Mouse (Mus musculus) adrenal gland, postnatal 14 days (tissue): ENCODE measurements around the gene Ssbp1. TPM values are rescaled to one million over a fixed set of nuclear protein-coding genes. Genes with fewer than 3 reads are reported as not detected.
A peak's percentile ranks its signal among the peaks of the same experiment; 100 is the strongest.

Source experiments
- DNase-seq: peaks from one replicate; pipeline ENCODE4 v3.0.0; 2021; ENCODE audit warnings: mixed read lengths
- long read RNA-seq, 2 experiments: library from polyadenylated mRNA; stranded (forward); transcript quantifications; one replicate each; pipeline ENCODE4 v2.0.0; 2021
- total RNA-seq: library from RNA; stranded (reverse); gene quantifications from 2 replicates; pipeline ENCODE4 v1.2.3, GENCODE M21; 2021

Ssbp1 gene
- total RNA-seq: 59.2 and 74.6 TPM in 2 replicates
- long read RNA-seq, experiment 1, full-length matches to known transcripts: 115 of 375 reads
- long read RNA-seq, experiment 1, partial matches to known transcripts: 242 of 375 reads
- long read RNA-seq, experiment 1, other reads (novel, unspliced or antisense): 18 of 375 reads
- long read RNA-seq, experiment 2, full-length matches to known transcripts: 109 of 442 reads
- long read RNA-seq, experiment 2, partial matches to known transcripts: 319 of 442 reads
- long read RNA-seq, experiment 2, other reads (novel, unspliced or antisense): 14 of 442 reads

DNA sequence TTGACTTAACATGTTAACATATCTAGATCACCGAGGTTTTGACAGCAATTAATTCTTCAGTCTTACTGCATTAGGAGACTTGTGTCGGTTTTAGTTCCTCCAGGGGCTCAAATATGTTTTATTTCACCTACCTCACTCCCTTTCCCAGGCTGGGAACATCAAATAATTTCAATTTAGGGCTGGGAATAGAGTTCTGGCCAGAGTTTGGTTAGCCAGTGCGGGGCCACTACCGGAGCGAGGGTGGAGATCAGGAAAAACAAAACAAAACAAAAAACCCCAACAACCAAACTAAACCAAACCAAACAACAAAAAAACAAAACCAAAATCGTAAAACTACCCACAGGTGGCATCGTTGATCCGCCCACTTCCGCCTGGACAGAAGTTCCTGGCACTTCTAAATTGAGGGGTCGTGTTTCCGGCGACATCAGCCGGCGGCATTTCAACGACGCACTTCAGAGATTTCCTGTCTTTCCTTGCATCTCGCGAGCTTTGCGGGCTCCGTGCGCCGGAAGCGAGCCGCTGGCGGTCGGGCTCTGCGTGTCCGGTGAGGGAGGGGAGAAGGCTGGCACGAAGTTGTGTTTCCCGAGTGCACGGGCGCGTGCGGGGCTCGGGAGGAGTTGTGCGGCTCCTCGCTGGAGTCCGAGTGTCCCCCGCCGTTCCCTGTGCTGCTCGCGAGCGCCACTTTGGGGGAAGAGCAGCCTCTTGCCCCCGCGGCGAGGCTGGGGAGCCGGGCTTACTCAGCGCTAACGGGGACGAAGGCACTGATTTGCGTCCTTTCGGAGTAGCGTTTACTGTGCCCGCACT lies at the start of gene Ssbp1:
Gene Ssbp1 (plus strand): TSS at position 437 of the 804 bp plus-strand sequence.
- DNase-seq: peak; percentile 95

DNA sequence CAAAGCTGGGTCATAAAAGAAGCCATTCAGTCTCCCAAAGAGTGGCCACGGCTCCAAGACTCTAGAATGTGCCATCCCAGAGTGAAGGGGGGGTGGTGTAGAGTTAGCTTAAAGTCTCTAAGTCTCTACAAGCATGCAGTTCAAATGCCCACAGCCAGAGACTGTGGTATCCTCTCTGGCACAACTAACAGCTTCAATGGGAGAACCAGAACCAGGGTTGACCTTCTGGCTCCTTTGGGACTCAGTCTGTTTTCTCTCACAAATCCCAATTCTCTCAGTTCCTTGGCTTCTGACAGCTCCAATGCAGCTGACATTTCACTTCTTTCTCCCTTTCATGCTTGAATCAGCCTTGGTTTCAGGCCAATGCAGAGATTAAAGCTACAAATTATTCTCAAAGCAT lies 48.1 kb upstream of the Ssbp1 start:
- no peak for DNase-seq

DNA sequence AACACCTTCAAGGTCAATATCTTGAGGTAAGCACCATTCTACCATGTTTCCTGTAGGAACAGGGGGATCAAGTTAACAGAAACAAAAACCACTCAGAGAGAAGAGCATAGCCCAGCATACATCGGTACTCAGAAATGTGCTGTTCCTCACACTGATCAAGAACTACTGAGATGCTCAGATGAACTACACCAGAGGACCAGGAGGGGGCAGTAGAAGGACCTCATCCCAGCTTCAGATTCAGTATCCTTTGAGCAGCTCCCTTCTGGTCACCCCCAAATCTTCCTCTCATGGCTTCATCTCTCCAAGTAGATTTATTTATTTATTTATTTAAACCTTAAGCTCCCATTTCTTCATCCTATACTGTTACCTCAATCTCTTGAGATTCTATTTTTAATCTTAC lies 47.4 kb upstream of the Ssbp1 start:
- DNase-seq: peak; percentile 59

DNA sequence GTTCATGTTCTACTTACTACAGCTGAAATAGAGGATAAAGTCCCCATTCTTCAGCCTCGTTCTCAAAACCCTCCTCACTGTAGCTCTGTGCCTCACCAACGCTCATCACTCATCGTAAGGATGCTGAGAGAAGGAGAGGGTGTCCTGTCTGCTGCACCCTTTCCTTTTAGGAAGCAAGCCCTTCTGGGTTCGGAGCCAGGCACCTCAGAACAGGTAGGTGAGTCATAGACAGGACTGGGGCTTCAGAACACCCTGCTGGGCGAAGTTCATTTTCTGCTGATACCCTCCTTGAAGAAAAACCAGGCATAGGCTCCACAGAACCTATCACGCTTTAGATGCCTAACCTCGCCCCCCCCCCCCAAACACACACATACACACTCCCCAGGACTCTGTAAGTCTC lies 43.7 kb upstream of the Ssbp1 start:
- DNase-seq: no peak

DNA sequence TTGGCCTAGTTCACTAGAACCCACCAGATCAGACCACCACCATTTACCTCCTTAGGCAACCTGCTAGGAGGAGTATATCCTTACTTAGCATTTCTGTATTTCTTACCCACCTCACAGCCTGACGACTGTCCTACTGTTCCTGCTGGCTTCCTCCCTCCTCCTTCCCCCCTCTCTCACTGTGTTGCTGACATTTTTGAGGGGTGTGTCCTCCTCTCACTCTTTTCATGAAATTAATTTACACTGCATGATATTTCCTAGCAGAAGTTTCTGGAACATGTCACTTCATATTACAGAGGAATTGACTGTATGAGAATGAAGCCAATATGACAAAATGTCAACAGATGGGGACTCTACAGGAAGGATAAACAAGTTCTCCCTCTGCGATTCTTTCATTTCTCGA lies 42.5 kb upstream of the Ssbp1 start:
- no peak for DNase-seq

DNA sequence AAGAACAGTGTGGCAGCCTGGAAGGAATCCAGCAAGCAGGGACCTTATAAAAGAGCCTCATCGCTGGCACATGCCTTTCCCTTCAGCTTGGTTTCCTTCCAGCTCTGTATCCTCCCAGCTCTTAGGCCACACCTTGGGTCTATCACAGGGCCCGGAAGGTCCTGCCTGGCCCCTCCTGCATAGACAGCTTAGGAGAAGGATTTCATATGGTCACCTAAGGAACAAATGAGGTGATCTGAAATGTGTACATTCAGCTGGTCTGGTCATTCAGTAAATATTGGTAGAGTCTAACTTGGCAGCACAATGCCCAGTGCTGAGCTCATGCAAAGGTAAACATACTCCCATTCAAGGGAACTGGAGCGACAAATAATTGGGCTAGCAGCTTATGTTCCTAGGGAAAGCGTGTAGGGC lies 41.6 kb upstream of the Ssbp1 start:
- DNase-seq: no peak

DNA sequence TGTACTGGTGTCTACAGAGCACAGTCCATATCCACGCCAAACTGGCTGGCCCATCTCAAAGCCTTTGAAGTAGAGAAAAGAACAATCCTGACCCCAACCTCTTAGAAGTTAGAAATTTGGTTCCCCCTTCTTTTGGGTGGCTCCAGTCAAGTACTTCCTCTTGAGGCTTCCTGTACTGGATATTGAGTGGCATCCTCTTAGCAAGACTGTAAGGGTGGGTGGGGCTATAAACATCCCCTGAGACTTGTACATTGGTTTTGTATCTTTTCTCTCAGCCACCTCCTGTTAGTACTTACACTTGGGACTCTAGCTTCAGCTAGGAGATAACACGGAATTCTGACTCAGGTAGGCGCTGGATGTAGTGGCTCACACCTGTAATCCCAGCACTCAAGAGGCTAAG lies 40.9 kb upstream of the Ssbp1 start:
- no peak for DNase-seq

DNA sequence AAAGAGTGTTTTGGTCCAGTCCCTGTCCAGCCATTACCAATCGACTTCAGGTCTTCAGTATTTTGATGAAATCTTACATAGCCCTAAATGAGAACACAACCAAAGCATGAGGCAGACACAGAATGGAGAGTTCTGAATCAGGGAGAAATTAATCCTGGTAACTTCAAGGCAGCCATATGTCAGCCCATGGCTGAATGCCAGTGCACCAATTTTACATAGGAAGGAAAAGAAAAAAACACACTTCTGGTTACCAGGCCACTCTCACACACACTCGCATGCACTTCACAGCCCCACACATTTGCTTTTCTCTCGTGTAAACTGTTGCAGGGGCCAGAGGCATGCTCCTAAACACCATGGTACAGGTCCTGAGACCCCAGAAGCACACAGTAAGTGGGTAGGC lies 40.3 kb upstream of the Ssbp1 start:
- DNase-seq: no peak

DNA sequence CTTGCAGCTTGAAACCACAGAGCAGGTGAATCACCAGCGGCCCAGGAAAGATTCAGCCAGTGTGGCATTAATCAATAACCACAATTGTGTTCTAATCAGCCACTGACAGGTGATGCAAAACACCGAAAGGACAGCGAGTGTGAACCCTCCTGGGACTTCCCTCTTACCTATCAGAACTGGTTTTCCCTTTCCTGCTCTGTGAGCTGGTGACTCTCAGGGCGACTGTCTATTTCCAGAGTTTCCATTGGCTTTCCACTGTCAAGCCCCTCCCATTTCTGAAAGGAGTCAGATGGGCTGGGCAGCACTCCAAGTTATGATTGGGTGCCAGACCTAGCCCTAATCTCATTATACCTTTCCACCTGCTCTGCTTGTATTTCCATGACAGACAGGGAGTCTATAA lies 39.8 kb upstream of the Ssbp1 start:
- DNase-seq: peak; percentile 51

DNA sequence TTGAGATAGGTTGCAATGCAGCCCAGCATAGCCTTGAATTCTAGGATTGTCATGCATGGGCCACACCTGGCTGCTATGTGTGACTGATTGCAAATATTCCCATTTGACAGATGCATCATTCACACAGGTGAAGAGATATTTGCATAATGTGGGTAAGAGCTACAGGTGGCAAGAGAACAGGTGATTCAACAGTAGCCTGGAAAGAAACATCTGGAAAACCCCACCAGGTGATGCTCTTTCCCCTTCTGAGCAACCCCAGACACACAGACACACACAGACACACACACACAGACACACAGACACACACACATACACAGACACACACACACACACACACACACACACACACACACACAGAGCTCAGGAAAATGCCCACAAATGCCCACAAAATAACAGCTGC lies 39.3 kb upstream of the Ssbp1 start:
- no peak for DNase-seq

DNA sequence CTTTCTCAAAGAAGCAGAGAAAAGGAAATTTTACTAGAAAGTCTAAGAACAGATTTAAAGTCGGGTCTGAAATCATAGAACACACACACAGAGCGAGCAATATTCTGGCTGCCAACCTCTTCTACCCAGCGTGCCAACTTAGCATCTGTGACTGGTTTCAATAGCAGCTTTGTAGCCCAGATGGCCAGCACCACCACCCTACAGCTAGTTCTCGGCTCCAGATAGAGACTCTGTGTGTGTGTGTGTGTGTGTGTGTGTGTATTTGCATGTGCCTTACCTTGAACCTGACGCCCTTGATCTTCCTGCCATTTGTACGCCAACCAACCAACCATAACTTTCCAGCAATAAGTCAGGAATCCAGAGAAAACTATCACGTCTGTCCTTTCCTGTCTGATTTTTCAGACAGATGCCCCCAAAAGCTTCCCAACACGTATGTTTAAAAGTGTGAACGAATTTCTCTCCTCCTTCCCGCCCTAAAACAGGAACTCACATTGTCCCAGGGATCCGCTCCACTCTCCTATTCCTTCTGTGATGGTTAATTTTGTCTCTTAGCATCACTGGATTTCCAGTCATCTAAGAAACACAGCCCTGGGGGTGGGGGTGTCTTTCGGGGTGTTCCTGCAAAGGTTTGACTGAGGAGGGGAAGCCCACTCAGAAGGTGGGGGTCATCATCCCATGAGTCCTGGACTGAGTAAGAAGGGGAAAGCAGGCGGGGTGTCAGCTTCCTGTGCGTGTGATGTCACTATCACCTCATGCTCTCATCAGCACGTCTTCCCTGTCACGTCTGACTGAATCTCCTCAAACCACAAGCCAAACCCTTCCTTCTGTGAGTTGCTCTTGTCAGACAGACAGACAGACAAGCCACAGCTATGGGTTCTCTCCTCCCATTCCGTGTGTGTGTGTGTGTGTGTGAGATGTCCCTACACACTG lies 38.5 kb upstream of the Ssbp1 start:
- no peak for DNase-seq

DNA sequence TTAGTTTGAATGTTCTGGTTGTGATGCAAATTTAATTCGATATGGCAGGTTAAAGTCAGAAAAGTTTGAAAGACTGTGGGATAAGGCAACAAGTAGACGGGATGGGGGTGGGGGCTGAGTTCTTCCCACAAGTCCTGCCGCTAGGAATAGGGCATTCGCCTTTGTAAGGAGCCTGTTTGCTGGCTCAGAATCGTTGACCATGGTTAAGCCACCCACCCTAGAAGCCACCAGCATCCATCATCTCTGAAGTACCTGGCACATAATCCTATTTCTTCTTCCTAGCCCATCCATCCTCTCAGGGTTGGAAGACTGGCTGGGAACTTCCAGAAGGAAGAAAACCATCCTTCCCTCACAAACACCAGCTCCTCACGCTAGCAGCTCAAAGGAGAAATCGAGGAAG lies 36.5 kb upstream of the Ssbp1 start:
- no peak for DNase-seq

DNA sequence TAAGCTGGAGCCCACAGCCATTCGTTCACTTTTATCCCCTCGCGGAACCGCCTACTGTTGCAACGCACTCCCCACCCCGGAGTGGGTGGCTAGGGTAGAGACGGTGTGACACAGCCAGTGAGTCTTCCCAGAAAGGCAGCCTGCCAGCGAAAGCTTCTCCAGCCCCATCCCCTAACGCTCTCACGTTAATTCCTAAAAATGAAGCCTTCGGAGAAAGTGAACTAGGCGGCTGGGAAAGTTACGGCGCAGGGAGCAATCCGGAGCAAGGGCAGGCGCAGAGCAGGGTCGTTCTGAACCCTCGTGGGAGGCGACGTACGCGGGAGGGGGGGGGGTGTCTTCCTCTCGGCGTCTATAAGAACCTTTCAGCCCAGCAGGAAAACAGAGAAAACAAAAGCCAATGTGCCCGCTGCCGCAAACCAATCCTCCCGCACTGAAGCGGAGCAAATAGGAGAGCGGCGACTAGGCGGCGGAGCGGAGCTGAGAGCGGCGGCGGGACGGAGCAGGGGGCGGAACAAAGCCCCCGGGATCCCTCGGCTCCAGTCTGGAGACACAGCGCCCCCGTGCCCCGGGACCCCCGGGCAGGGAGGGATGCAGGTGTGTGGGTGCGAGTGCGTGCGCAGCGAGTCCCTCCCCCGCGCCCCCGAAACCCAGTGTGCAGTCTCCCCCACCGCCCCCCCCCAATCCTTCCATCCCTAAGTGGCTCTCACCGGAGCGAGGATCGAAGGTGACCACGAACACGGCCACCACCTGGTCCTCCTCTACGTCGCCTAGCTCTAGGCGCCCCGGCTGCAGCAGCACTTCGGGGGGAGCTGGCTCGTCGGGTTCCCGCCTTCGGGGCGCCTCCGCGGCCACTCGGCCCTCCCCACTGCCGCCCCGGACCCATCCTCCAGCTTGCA lies 35.8 kb upstream of the Ssbp1 start:
- DNase-seq: peak; percentile 60

DNA sequence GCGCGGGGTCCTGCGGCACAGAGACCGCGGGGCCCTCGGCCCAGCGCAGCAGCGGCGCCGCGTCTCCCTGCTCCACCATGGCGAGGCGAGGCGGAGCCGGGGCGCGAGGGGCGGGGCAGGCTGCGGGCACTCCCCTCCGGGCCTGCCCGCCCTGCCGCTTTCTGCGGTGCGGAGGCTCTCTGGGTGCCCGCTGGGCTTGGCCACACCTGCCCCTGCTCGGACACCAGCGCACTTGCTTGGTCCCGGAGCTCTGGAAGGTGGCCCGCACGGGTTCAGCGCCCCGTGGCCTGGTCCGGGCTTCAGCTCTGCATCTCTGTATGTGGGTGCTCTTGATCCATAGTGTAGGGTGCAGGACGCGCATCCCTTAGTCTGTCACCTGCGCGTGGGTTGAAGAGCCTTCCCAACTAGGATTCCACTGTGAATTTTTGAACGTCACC lies 35.1 kb upstream of the Ssbp1 start, which contains the start of gene E330009J07Rik:
Gene E330009J07Rik (minus strand): TSS at position 89 of the 437 bp plus-strand sequence.
- DNase-seq: peak; percentile 93

DNA sequence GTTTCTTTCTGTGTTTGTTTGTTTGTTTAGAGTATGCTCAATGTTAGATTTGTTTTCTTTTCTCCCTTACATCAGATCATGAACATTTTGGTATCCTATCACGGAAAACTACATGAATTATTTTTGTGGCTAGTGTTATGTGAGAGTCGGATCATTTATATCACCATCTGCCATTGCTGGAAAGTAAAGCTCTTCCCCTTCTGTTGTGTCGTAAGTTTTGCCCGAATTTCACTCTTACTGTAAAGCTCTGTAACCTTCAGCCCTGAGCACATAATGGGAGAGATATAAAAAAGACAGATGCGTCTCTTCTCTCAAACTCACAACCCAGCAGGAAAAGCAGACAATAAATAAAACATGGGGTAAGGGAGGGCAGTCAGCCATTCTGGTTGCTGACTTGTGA lies 32.2 kb upstream of the Ssbp1 start, which contains the start of gene Wee2:
Gene Wee2 (plus strand): TSS at position 153 of the 400 bp plus-strand sequence.
- no peak for DNase-seq

DNA sequence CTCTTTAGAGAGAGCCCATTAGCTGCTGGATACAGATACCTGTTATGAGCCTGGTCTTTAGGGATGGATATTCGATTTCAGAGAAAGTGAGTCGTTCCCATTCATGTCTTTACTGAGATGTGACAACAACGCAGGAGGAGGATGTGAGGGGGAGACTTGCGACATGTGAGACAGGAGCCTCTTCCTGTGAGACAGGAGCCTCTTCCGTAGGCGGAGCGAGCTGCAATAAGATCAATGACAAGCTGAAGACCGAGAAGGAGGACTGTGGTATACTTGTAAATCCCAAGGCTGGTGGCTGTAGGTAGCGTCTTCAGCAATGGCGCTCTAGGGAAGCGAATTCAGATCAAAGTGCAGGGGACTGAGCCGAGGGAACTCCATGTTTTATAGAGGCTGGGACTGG lies 31.4 kb upstream of the Ssbp1 start:
- no peak for DNase-seq

DNA sequence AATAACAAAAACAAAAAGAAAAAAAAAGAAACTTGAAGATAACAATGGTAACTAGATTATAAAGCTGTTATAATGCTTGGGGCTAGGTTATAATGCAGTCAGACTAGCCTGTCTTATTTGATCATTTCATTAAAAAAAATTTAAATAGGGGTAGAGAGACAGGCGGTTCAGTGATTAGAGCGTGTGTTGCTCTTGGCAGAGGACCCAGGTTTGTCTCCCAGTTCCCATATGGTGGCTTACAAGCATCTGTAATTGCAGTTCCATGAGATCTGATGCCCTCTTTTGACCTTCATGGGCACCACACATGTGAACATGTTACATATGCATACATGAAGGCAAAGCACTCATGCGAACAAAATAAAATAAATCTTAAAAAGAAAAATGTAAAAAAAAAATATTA lies 29.9 kb upstream of the Ssbp1 start:
- DNase-seq: no peak

DNA sequence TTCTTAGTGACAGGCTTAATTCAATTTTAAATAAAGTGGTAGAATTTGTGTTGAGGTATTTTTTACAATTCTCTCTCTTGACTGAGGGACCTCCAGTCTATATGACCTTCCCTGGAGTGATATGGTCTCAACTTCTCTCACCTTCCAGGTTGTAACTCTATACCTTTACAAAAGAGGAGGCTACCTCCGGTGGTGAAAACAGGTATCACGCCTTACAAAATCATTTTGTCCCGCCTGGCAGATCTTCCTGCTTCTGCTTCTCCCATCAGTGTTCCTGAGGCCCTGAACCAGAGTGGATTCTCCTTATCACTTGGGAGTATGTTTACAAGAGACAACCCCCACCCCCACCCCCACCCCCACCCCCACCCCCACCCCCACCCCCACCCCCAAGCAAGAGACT lies 29.4 kb upstream of the Ssbp1 start:
- DNase-seq: no peak

DNA sequence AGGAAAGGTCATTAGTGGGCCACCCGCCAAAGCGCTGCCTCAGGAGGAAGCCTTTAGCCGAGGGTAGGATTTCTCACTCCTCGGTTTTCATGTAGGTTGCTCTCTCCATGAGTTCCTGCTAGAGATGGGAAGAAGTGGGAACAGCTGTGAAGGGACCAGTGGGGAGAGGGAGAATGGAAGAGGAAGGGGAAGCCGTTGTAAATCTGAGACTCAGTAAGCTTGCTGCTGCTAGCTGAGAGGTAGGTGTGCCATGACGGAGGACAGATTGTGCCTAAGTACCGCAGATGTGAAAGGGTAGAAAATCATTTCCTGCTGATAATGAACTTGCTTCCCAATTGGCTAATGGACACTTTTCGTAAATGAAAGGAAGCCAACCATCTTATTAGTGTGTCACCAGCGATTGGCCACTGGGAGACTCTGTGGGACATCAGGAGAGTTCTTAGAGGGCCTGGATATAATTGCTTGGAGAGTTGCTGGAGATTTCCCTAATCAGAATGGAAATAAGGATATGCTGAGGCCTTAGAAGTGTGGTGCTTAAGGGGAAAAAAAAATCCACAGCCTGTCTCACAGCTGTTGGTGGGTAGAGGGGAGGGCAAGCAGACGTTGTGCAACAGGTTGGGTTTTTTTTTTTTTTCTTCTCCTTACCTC lies 27.7 kb upstream of the Ssbp1 start:
- no peak for DNase-seq

DNA sequence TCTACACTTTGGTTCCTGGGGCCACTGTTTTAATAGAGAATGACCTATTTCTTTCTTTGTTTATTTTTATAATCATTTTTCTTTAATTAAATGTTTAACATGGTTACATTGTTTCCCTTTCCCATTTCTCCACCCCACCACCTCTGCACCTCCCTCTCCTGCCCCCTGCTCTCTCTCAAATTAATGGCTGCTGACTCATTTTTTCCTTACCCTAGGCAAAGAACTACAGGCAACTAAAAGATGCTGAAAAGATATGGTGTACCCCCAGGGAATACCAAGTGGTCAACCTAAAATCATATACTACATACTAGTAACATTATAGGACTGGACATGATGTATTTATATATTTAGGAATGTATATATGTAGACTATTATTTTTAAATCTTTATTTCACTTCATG lies 22.5 kb upstream of the Ssbp1 start:
- DNase-seq: no peak
